In genomic region chr4:129672083-129672877, GRCm38 (mm10) we compare ENCODE assay signal across 8 mouse cellular contexts. TPM values are rescaled to one million over a fixed set of nuclear protein-coding genes. Genes with fewer than 3 reads are reported as not detected.
DNase-seq lines count a peak whose midpoint lies in the region; ATAC-seq and TF ChIP-seq lines count a peak whose summit lies in the region.

Gene Kpna6 (minus strand): TSS chr4:129672767.

- H3K27ac ChIP-seq in forebrain, postnatal 0 days (ENCODE audit: low read depth, low read length): peak within 1 kb of the TSS; percentile 88
- H3K27ac ChIP-seq in lung, embryonic 15.5 days: peak within 1 kb of the TSS; percentile 95

- peak within 1 kb of the TSS; percentile 77 for H3K9ac ChIP-seq in forebrain, postnatal 0 days
- peak within 1 kb of the TSS; percentile 96 for H3K9ac ChIP-seq in lung, embryonic 15.5 days

- peaks cover 23% of the 10 kb centered on the region for H3K4me1 ChIP-seq in G1E (ENCODE audit: insufficient read depth, low read depth, low read length)
- no peaks in the 10 kb centered on the region for H3K4me1 ChIP-seq in forebrain, postnatal 0 days (ENCODE audit: insufficient read depth)
- H3K4me1 ChIP-seq in lung, embryonic 15.5 days: peaks cover 16% of the 10 kb centered on the region

- no peaks in the 10 kb centered on the region for H3K27me3 ChIP-seq in G1E (ENCODE audit: insufficient read depth, low read length)
- no peaks in the 10 kb centered on the region for H3K27me3 ChIP-seq in forebrain, postnatal 0 days (ENCODE audit: insufficient read depth, low read length)
- H3K27me3 ChIP-seq in lung, embryonic 15.5 days: no peaks in the 10 kb centered on the region

- no peak for TF ChIP-seq CTCF in G1E (IDR thresholded peaks at IDR 0.05; ENCODE audit: low read depth, low read length)
- TF ChIP-seq CTCF in forebrain, postnatal 0 days (IDR thresholded peaks at IDR 0.05; ENCODE audit: low read depth): 0 out of 2 replicates have a peak, but pooled peaks have one; percentile 3

- DNase-seq in G1E (ENCODE audit: low spot score): peak; percentile 70
- DNase-seq in cerebellum, adult 18-20 months: peak; percentile 88 to 95
- DNase-seq in forebrain, postnatal 0 days: peak; percentile 93
- peak; percentile 92 for DNase-seq in heart, postnatal 4 days
- peak; percentile 86 to 91 for DNase-seq in layer of hippocampus, adult 8-10 months (ENCODE audit: low spot score in 2 of 2)
- peak; percentile 81 for DNase-seq in ovary, adult 18-20 months (ENCODE audit: low spot score)
- peak; percentile 82 for DNase-seq in thymus, postnatal 0 days (ENCODE audit: low spot score)

- H3K4me3 ChIP-seq in G1E (ENCODE audit: low read depth, low read length): peak within 1 kb of the TSS; percentile 96
- H3K4me3 ChIP-seq in forebrain, postnatal 0 days (ENCODE audit: low read depth, low read length): peak within 1 kb of the TSS; percentile 83
- H3K4me3 ChIP-seq in lung, embryonic 15.5 days: peak within 1 kb of the TSS; percentile 75

- H3K9me3 ChIP-seq in G1E (replicated peaks): no peaks in the 10 kb centered on the region
- no peaks in the 10 kb centered on the region for H3K9me3 ChIP-seq in forebrain, postnatal 0 days (ENCODE audit: low read length)
- H3K9me3 ChIP-seq in lung, embryonic 15.5 days: no peaks in the 10 kb centered on the region

- peak; percentile 65 for ATAC-seq in G1E (ENCODE audit: extremely low read depth, insufficient number of reproducible peaks, low FRiP score, poor library complexity, severe bottlenecking)
- peak; percentile 96 for ATAC-seq in forebrain, postnatal 0 days
- peak; percentile 87 for ATAC-seq in lung, embryonic 15.5 days (ENCODE audit: borderline replicate concordance, extremely low read depth, low FRiP score, low TSS enrichment)

- WGBS in forebrain, postnatal 0 days: under 1% methylated on average over 65 of the region's 65 CpGs
- WGBS in lung, embryonic 15.5 days: under 1% methylated on average over 65 of the region's 65 CpGs

- peaks cover 40% of the 10 kb centered on the region for H3K36me3 ChIP-seq in G1E (replicated peaks)
- H3K36me3 ChIP-seq in forebrain, postnatal 0 days (ENCODE audit: insufficient read depth): peaks cover 16% of the 10 kb centered on the region
- H3K36me3 ChIP-seq in lung, embryonic 15.5 days: peaks cover 10% of the 10 kb centered on the region

- peak within 1 kb of the TSS; percentile 80 for H3K4me2 ChIP-seq in forebrain, postnatal 0 days (ENCODE audit: low read depth)
- H3K4me2 ChIP-seq in lung, embryonic 15.5 days: peak within 1 kb of the TSS; percentile 76

RNA-seq across cellular contexts. Expression of gene Kpna6, which starts in this region (rescaled TPM):
- total RNA-seq in G1E (2014; fragmentation: Nextera tagmentation) (54.7 and 57.9 TPM in 2 replicates), G1E (2017) (21.0 and 23.1 TPM in 2 replicates)
- 19.9 and 21.0 TPM in 2 replicates for polyA plus RNA-seq in G1E (2012)
- 52.8 and 60.5 TPM in 2 replicates for total RNA-seq in forebrain, postnatal 0 days (2014; rRNA removed)
- polyA plus RNA-seq in forebrain, postnatal 0 days (2015; fragmentation: Nextera tagmentation; extraction: Ambion mirVana): 9.8 and 11.2 TPM in 2 replicates
- 10 to 100 TPM; 70.2 to 71.9 TPM for total RNA-seq in heart, postnatal 4 days (2021)
- total RNA-seq in layer of hippocampus, adult 8-10 months (2022): 100 to 1,000 TPM in 2 of 4 experiments, 10 to 100 TPM in 2; 80.9 to 108 (median 97.7) TPM
- polyA plus RNA-seq in lung, embryonic 15.5 days (2015; fragmentation: Nextera tagmentation; extraction: Ambion mirVana): 16.4 and 16.5 TPM in 2 replicates
- 8.9 and 11.6 TPM in 2 replicates for polyA plus RNA-seq in thymus, postnatal 0 days (2015; fragmentation: Nextera tagmentation; extraction: Ambion mirVana)

Comparison
In these comparisons a context has a peak if more than half of its experiments do, and no peak if none do; other contexts are left out.
1. Peak in every context shown above with its lines: DNase-seq, ATAC-seq, H3K4me3 ChIP-seq and H3K27ac ChIP-seq.